Mouse (Mus musculus) midbrain, embryonic 11.5 days (tissue): ENCODE measurements at regions not wholly inside any gene's neighbourhood (a gene's known extent, or its start where the extent isn't known, plus 50 kb on each side); places are given as distances from the start of the nearest gene placed in this dataset.

Experiments used
- ATAC-seq: fragments of 200-750 bp; cut with Nextera tagmentation; 2 replicates; pipeline ENCODE4 v1.8.0; 2017; ENCODE audit warnings: moderate TSS enrichment, moderate library complexity; ENCODE audit not compliant: low FRiP score
- DNase-seq: peaks from one replicate; pipeline ENCODE4 v3.0.0; 2015; ENCODE audit warnings: low spot score; ENCODE audit errors: missing footprints
- H3K27ac ChIP-seq: fragments of 300-500 bp; sonication (generic); 2 replicates; pipeline ENCODE4 v1.5.1; 2014; ENCODE audit warnings: low read depth, low read length
- H3K27me3 ChIP-seq: fragments of 300-500 bp; sonication (generic); 2 replicates; pipeline ENCODE4 v1.6.1; 2014; ENCODE audit warnings: mild to moderate bottlenecking, low read length, moderate library complexity, mixed read lengths; ENCODE audit not compliant: control insufficient read depth, insufficient read depth
- H3K36me3 ChIP-seq: fragments of 300-500 bp; sonication (generic); 2 replicates; pipeline ENCODE4 v1.6.1; 2014; ENCODE audit warnings: mild to moderate bottlenecking, low read length, moderate library complexity, mixed read lengths; ENCODE audit not compliant: control insufficient read depth, insufficient read depth
- H3K4me1 ChIP-seq: fragments of 300-500 bp; sonication (generic); 2 replicates; pipeline ENCODE4 v1.6.1; 2014; ENCODE audit warnings: low read length; ENCODE audit not compliant: control insufficient read depth, insufficient read depth
- H3K4me2 ChIP-seq: fragments of 300-500 bp; sonication (generic); 2 replicates; pipeline ENCODE4 v1.6.1; 2014; ENCODE audit warnings: mild to moderate bottlenecking, moderate library complexity
- H3K4me3 ChIP-seq: fragments of 300-500 bp; sonication (generic); 2 replicates; pipeline ENCODE4 v1.5.1; 2014; ENCODE audit warnings: low read depth, low read length
- H3K9ac ChIP-seq: fragments of 300-500 bp; sonication (generic); 2 replicates; pipeline ENCODE4 v1.6.1; 2014; ENCODE audit warnings: low read length
- H3K9me3 ChIP-seq: fragments of 300-500 bp; sonication (generic); 2 replicates; pipeline ENCODE4 v1.6.1; 2016; ENCODE audit warnings: low read length; ENCODE audit not compliant: control insufficient read depth
- WGBS: fragments of 180-500 bp; shearing (Covaris S2); extraction: QIAGEN DNeasy Blood & Tissue Kit; methylation state at CpG from one replicate; pipeline ENCODE4 v1.1.7; 2014; 5-methylcytosine and 5-hydroxymethylcytosine counted together

GRCm38 (mm10) chr5:116350761-116351160, 62.0 kb upstream of the Ccdc60 start:
- Histone ChIP-seq H3K27ac (no peak overlapping the region), H3K4me3 (no peak overlapping the region), H3K9ac (no peak overlapping the region), H3K9me3 (no peaks in the 10 kb centered on the region), H3K36me3 (no peaks in the 10 kb centered on the region), H3K4me2 (no peak overlapping the region), H3K4me1 (no peaks in the 10 kb centered on the region), H3K27me3 (no peaks in the 10 kb centered on the region)
- DNase-seq (peak; percentile 41), ATAC-seq (no peak)
- WGBS = 59% methylated on average over 16 of the region's 17 CpGs

GRCm38 (mm10) chr5:116342203-116342928, 53.6 kb upstream of the Ccdc60 start:
- no peak overlapping the region; the same call in 1 of the 2 replicates for H3K4me2 ChIP-seq

GRCm38 (mm10) chr5:116339501-116339900, 50.7 kb upstream of the Ccdc60 start:
- Histone ChIP-seq H3K27ac (no peak overlapping the region), H3K9ac (no peak overlapping the region), H3K9me3 (no peaks in the 10 kb centered on the region), H3K36me3 (no peaks in the 10 kb centered on the region), H3K4me2 (no peak overlapping the region), H3K27me3 (peaks cover 2% of the 10 kb centered on the region; the same call in 1 of the 2 replicates), H3K4me1 (peaks cover 6% of the 10 kb centered on the region; the same call in 1 of the 2 replicates), H3K4me3 (no peak overlapping the region)
- 38% methylated on average over 8 of the region's 8 CpGs for WGBS
- DNase-seq (peak; percentile 72), ATAC-seq (no peak)

More at GRCm38 (mm10) chr5:116342203-116342928, 53.6 kb upstream of the Ccdc60 start:
- no peak overlapping the region for H3K27ac ChIP-seq
- no peak overlapping the region for H3K4me3 ChIP-seq
- H3K27me3 ChIP-seq = peaks cover 2% of the 10 kb centered on the region; the same call in 1 of the 2 replicates
- peaks cover 6% of the 10 kb centered on the region; the same call in 1 of the 2 replicates for H3K4me1 ChIP-seq
- WGBS = 9% methylated on average over 12 of the region's 14 CpGs
- peak; percentile 46; the same call in 1 of the 2 replicates for ATAC-seq
- no peak overlapping the region for H3K9ac ChIP-seq
- no peaks in the 10 kb centered on the region for H3K9me3 ChIP-seq
- DNase-seq = no peak
- H3K36me3 ChIP-seq = no peaks in the 10 kb centered on the region
